Mouse (Mus musculus) embryonic fibroblast, embryonic 13.5 days (primary cell): ENCODE results near the gene Tlnrd1. TPM values are rescaled to one million over a fixed set of nuclear protein-coding genes. Genes with fewer than 3 reads are reported as not detected.

Experiments
- H3K27ac ChIP-seq: 2 replicates; pipeline ENCODE4 v1.5.1; 2012; ENCODE audit warnings: low read length, control low read depth, inconsistent platforms; ENCODE audit not compliant: insufficient read depth
- H3K4me1 ChIP-seq: 2 replicates; pipeline ENCODE4 v1.6.1; 2011; ENCODE audit warnings: low read length; ENCODE audit not compliant: control insufficient read depth, insufficient read depth
- H3K4me3 ChIP-seq: 2 replicates; pipeline ENCODE4 v1.5.1; 2011; ENCODE audit warnings: mild to moderate bottlenecking, control low read depth, low read length; ENCODE audit not compliant: insufficient read depth
- CTCF ChIP-seq: IDR thresholded peaks from 2 replicates; pipeline ENCODE4 v1.5.1; 2011; ENCODE audit warnings: mild to moderate bottlenecking, control low read depth, low read length, moderate library complexity, borderline replicate concordance; ENCODE audit not compliant: insufficient read depth
- POLR2A ChIP-seq: IDR thresholded peaks from 2 replicates; pipeline ENCODE4 v1.6.1; 2011; ENCODE audit warnings: low read depth, mild to moderate bottlenecking, control low read depth, low read length, moderate library complexity
- polyA plus RNA-seq: library from polyadenylated mRNA; stranded (reverse); fragments of >200 nt; gene quantifications from 2 replicates; pipeline ENCODE4 v1.2.4, GENCODE M21; 2011; ENCODE audit warnings: low read depth; ENCODE audit not compliant: missing spikeins, insufficient read length

The Tlnrd1 gene
- polyA plus RNA-seq = 12.4 and 14.1 TPM in 2 replicates

- Histone ChIP-seq H3K4me1 (no peaks in the 10 kb centered on the region; the same call in 1 of the 2 replicates), H3K27ac (peak within 1 kb of the TSS; percentile 89), H3K4me3 (peak within 1 kb of the TSS; percentile 61)
- TF ChIP-seq CTCF (no peak), POLR2A (peak; percentile 61)
These were observed at the start of gene Tlnrd1, which contains the start of gene Mesd for GRCm38 (mm10) chr7:83884021-83884658. Gene Tlnrd1 (minus strand): TSS chr7:83884305. Gene Mesd (plus strand): TSS chr7:83884466.

DNA sequence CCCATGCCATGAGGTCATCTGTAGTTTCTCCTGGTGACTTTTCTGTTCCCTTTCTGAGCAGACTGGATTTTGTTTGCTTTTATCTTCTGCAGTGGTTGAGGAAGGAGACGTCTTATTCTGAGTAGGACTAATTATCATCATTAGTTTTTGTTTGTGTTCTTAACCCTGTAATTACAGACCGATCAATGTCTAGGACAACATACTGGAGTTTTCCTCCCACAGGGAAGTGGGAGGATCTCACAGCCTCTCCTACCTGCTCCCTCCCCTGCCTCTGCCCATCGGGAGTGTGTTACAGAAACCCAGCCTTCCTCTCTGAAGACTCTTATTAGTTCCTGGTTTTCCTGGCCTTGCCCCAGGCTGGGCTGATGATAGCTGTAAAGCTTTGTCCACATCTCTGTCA, 37.5 kb upstream of the Tlnrd1 start:
- Histone ChIP-seq H3K27ac (no peak overlapping the region), H3K4me1 (no peaks in the 10 kb centered on the region), H3K4me3 (no peak overlapping the region)
- no peak for TF ChIP-seq CTCF
- TF ChIP-seq POLR2A = no peak

- Histone ChIP-seq H3K27ac (no peak overlapping the region), H3K4me1 (no peaks in the 10 kb centered on the region), H3K4me3 (no peak overlapping the region)
- no peak for TF ChIP-seq CTCF
- TF ChIP-seq POLR2A = no peak
These were observed 36.1 kb upstream of the Tlnrd1 start for GRCm38 (mm10) chr7:83920241-83920640.

DNA sequence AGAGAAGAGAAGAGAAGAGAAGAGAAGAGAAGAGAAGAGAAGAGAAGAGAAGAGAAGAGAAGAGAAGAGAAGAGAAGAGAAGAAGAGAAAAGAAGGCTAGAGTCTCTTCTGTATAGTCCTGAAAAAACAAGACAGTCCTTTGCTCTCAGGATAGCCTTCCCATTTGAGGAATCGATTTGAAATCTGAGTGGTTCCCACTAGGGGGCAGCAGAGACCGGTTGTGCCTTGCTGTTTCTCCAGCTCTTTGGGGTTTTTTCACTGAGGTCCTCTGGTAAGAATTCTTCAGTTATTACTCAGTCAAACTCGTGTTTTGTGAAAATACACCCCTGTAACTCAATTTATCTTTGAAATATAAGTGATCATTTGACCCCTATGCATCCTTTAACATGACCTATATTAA, 30.5 kb upstream of the Tlnrd1 start:
- TF ChIP-seq POLR2A = no peak
- TF ChIP-seq CTCF = peak; percentile 42; the same call in 1 of the 2 replicates
- no peak overlapping the region for H3K4me3 ChIP-seq
- H3K27ac ChIP-seq = no peak overlapping the region
- H3K4me1 ChIP-seq = no peaks in the 10 kb centered on the region

- Histone ChIP-seq H3K4me3 (no peak overlapping the region), H3K27ac (no peak overlapping the region), H3K4me1 (no peaks in the 10 kb centered on the region)
- TF ChIP-seq POLR2A (no peak), CTCF (no peak)
These were observed 29.9 kb upstream of the Tlnrd1 start for GRCm38 (mm10) chr7:83913995-83914394.

GRCm38 (mm10) chr7:83913405-83913932, 29.4 kb upstream of the Tlnrd1 start:
- TF ChIP-seq POLR2A (no peak), CTCF (no peak)
- Histone ChIP-seq H3K4me3 (no peak overlapping the region), H3K27ac (no peak overlapping the region), H3K4me1 (no peaks in the 10 kb centered on the region)

DNA sequence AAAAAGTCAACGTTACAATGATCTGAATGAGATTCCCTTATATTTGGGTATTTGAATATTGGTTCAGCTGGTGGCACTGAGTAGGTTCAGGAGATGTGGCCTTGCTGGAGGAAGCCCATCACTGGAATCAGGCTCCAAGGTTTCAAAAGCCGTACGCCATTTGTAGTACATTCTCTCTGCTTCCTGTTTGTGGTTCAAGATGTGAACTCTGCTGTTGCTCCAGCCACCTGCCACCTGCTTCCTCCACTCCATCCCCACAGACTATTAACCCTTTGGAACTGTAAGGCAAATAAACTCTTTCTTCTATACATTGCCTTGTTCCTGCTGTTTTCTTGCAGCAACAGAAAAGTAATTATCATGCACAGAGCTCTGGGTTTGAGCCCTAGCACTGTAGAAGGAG, 27.8 kb upstream of the Tlnrd1 start:
- H3K4me1 ChIP-seq = no peaks in the 10 kb centered on the region
- H3K4me3 ChIP-seq = no peak overlapping the region
- H3K27ac ChIP-seq = no peak overlapping the region
- TF ChIP-seq CTCF (no peak), POLR2A (no peak)

- Histone ChIP-seq H3K27ac (no peak overlapping the region), H3K4me3 (no peak overlapping the region), H3K4me1 (no peaks in the 10 kb centered on the region)
- TF ChIP-seq CTCF = no peak
- no peak for TF ChIP-seq POLR2A
These were observed 20.7 kb upstream of the Tlnrd1 start for GRCm38 (mm10) chr7:83904831-83905230.

DNA sequence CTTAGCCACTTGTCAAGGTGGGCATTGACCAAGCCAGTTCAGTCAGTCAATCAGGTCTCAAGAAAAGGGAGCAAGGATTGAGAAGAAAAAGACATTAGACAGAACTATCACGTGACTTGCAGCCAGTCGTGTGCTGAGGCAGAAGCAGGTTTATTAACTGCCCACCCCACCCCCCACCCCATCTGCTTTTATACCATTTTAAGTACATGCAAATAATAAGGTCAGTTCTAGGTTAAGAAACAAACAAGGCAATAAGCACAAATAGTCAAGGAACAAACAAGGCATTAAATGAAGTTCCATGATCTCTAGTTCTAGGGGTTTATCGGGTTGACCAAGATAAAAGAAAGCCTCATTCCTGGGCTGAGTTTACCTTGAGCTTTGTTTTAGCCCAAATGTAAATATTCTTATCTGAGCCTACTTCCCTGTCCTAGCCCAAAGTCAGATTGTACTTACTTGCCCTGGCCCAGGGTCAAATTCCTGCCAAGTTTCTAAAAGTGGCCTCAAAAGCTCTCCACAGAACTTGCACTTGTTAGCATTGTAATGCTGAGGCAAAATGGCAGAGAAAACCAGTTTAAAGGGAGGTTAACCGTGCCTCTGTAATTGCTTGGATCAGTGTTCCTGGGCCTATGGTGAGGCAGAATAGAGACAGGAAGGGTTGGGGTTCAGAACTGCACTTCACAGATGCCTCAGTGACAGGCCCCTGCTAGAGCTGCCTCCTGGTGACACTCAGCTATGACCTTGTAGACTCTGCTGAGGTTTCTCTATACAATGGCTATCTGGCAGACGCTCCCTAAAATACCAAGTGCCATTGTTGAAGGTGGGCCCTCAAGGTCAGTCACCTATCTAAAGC, 18.4 kb upstream of the Tlnrd1 start:
- H3K4me1 ChIP-seq = no peaks in the 10 kb centered on the region
- H3K4me3 ChIP-seq = no peak overlapping the region
- TF ChIP-seq CTCF (no peak), POLR2A (no peak)
- no peak overlapping the region for H3K27ac ChIP-seq
